Comparison of ENCODE assay signal across 16 mouse cellular contexts in genomic region chr12:84052609-84053008, GRCm38 (mm10). TPM values are rescaled to one million over a fixed set of nuclear protein-coding genes. Genes with fewer than 3 reads are reported as not detected.
DNase-seq lines count a peak whose midpoint lies in the region; ATAC-seq and TF ChIP-seq lines count a peak whose summit lies in the region.
"Had no signal": no experiment of that assay in that cellular context is flagged by ENCODE, and none has a peak within 500 bp of the region (broad histone marks: within the 10 kb centered on the region; RNA-seq: fewer than 3 reads in every experiment).

No protein-coding gene starts in this region.

- H3K9me3 ChIP-seq in intestine, postnatal 0 days (ENCODE audit: control insufficient read depth) = no peaks in the 10 kb centered on the region; the same call in 1 of the 2 replicates
- H3K9me3 ChIP-seq in intestine, embryonic 15.5 days = no peaks in the 10 kb centered on the region
- 0 out of 2 replicates have a peak, but pooled peaks cover 9% of the 10 kb centered on the region for H3K9me3 ChIP-seq in neural tube, embryonic 12.5 days
- 0 out of 2 replicates have a peak, but pooled peaks cover 4% of the 10 kb centered on the region for H3K9me3 ChIP-seq in neural tube, embryonic 15.5 days (replicated peaks)

- H3K4me1 ChIP-seq in intestine, postnatal 0 days (replicated peaks; ENCODE audit: control insufficient read depth, insufficient read depth, low read length) = 0 out of 2 replicates have a peak, but pooled peaks cover 4% of the 10 kb centered on the region
- H3K4me1 ChIP-seq in intestine, embryonic 15.5 days (replicated peaks) = peaks cover 4% of the 10 kb centered on the region; the same call in 1 of the 2 replicates
- no peaks in the 10 kb centered on the region for H3K4me1 ChIP-seq in neural tube, embryonic 12.5 days
- peaks cover 11% of the 10 kb centered on the region for H3K4me1 ChIP-seq in neural tube, embryonic 15.5 days

- H3K27me3 ChIP-seq in intestine, postnatal 0 days (replicated peaks; ENCODE audit: control insufficient read depth, insufficient read depth, low read length) = no peaks in the 10 kb centered on the region
- H3K27me3 ChIP-seq in intestine, embryonic 15.5 days (replicated peaks) = 0 out of 2 replicates have a peak, but pooled peaks cover 4% of the 10 kb centered on the region
- H3K27me3 ChIP-seq in neural tube, embryonic 12.5 days (replicated peaks) = peaks cover 24% of the 10 kb centered on the region
- H3K27me3 ChIP-seq in neural tube, embryonic 15.5 days (replicated peaks) = peaks cover 18% of the 10 kb centered on the region

- H3K9ac ChIP-seq in intestine, postnatal 0 days (ENCODE audit: low read depth, low read length) = no peak overlapping the region
- no peak overlapping the region for H3K9ac ChIP-seq in intestine, embryonic 15.5 days
- H3K9ac ChIP-seq in neural tube, embryonic 12.5 days = no peak overlapping the region
- no peak overlapping the region for H3K9ac ChIP-seq in neural tube, embryonic 15.5 days (replicated peaks)

- no peak overlapping the region for H3K4me3 ChIP-seq in intestine, postnatal 0 days (ENCODE audit: low read depth, low read length)
- no peak overlapping the region for H3K4me3 ChIP-seq in intestine, embryonic 15.5 days (replicated peaks)
- H3K4me3 ChIP-seq in neural tube, embryonic 12.5 days = no peak overlapping the region
- peak overlapping the region; percentile 47 for H3K4me3 ChIP-seq in neural tube, embryonic 15.5 days (replicated peaks)

- H3K36me3 ChIP-seq in intestine, postnatal 0 days (ENCODE audit: control insufficient read depth, insufficient read depth) = no peaks in the 10 kb centered on the region
- H3K36me3 ChIP-seq in intestine, embryonic 15.5 days = no peaks in the 10 kb centered on the region
- no peaks in the 10 kb centered on the region for H3K36me3 ChIP-seq in neural tube, embryonic 12.5 days
- H3K36me3 ChIP-seq in neural tube, embryonic 15.5 days = no peaks in the 10 kb centered on the region

- WGBS in intestine, postnatal 0 days = 93% methylated on average over 7 of the region's 7 CpGs
- WGBS in intestine, embryonic 15.5 days = 90% methylated on average over 7 of the region's 7 CpGs
- WGBS in neural tube, embryonic 12.5 days = 87% methylated on average over 7 of the region's 7 CpGs
- 90% methylated on average over 7 of the region's 7 CpGs for WGBS in neural tube, embryonic 15.5 days

- no peak for ATAC-seq in intestine, postnatal 0 days
- ATAC-seq in intestine, embryonic 15.5 days = no peak
- ATAC-seq in neural tube, embryonic 12.5 days (ENCODE audit: low FRiP score, low read depth) = no peak
- no peak for ATAC-seq in neural tube, embryonic 15.5 days (ENCODE audit: low FRiP score)
- ATAC-seq: forebrain, embryonic 16.5 days had no signal

- TF ChIP-seq CTCF in intestine, postnatal 0 days (IDR thresholded peaks at IDR 0.05; ENCODE audit: low read depth) = no peak

- no peak overlapping the region; the same call in 1 of the 2 replicates for H3K27ac ChIP-seq in intestine, postnatal 0 days (ENCODE audit: low read depth, low read length)
- no peak overlapping the region for H3K27ac ChIP-seq in intestine, embryonic 15.5 days
- H3K27ac ChIP-seq in neural tube, embryonic 12.5 days = no peak overlapping the region
- no peak overlapping the region for H3K27ac ChIP-seq in neural tube, embryonic 15.5 days (replicated peaks)
- H3K27ac ChIP-seq: left cerebral cortex, adult 2 months had no signal

- peak; percentile 19 for DNase-seq in adrenal gland, adult 2 months
- no peak for DNase-seq in adrenal gland, postnatal 36 days
- no peak for DNase-seq in neural tube, embryonic 10.5 days (ENCODE audit: extremely low spot score, low spot score)
- DNase-seq in frontal cortex, postnatal 25 days (ENCODE audit: low spot score in 2 of 2) = no peak
- DNase-seq: cerebellum, adult 11-12 months; gastrocnemius, postnatal 36 days; heart, postnatal 36 days; lung, adult 2 months; thymus, adult 2 months had no signal

- peak overlapping the region; percentile 80; the same call in 1 of the 2 replicates for H3K4me2 ChIP-seq in intestine, postnatal 0 days (replicated peaks; ENCODE audit: low read depth)
- H3K4me2 ChIP-seq in intestine, embryonic 15.5 days (replicated peaks) = no peak overlapping the region
- 0 out of 2 replicates have a peak overlapping the region, but pooled peaks have one; percentile 74 for H3K4me2 ChIP-seq in neural tube, embryonic 12.5 days (replicated peaks)
- peak overlapping the region; percentile 82 for H3K4me2 ChIP-seq in neural tube, embryonic 15.5 days

RNA-seq across cellular contexts. Expression of gene Acot3, which starts 0.7 kb away (rescaled TPM):
- total RNA-seq in adrenal gland, adult 2 months (2021) = under 1 TPM; 0.14 to 0.46 TPM
- 0.47 and 1.0 TPM in 2 replicates for polyA plus RNA-seq in adrenal gland, adult 2 months (2012; rRNA removed)
- total RNA-seq in adrenal gland, postnatal 36 days (2021) = 1 to 10 TPM in 1 of 2 experiments, not detected in 1; 1.3 TPM
- polyA plus RNA-seq in intestine, postnatal 0 days (2015; fragmentation: Nextera tagmentation; extraction: Ambion mirVana) = 22.5 and 28.2 TPM in 2 replicates
- 3.2 and 4.8 TPM in 2 replicates for polyA plus RNA-seq in intestine, embryonic 15.5 days (2015; fragmentation: Nextera tagmentation; extraction: Ambion mirVana)
- 0.65 and 0.70 TPM in 2 replicates for polyA plus RNA-seq in neural tube, embryonic 12.5 days (2016; fragmentation: Nextera tagmentation; extraction: Ambion mirVana)
- 0.80 and 1.1 TPM in 2 replicates for polyA plus RNA-seq in neural tube, embryonic 15.5 days (2015; fragmentation: Nextera tagmentation; extraction: Ambion mirVana)
- total RNA-seq: gastrocnemius, postnatal 36 days had no signal
- polyA plus RNA-seq: large intestine, adult 2 months; lung, adult 2 months; thymus, adult 2 months had no signal

RNA-seq across cellular contexts. Expression of gene Gm49366, which starts 13.9 kb away (rescaled TPM):
- total RNA-seq in adrenal gland, adult 2 months (2021) = not detected
- not detected in 2 replicates for polyA plus RNA-seq in adrenal gland, adult 2 months (2012; rRNA removed)
- not detected for total RNA-seq in adrenal gland, postnatal 36 days (2021)
- not detected in 2 replicates for polyA plus RNA-seq in intestine, postnatal 0 days (2015; fragmentation: Nextera tagmentation; extraction: Ambion mirVana)
- not detected in 2 replicates for polyA plus RNA-seq in intestine, embryonic 15.5 days (2015; fragmentation: Nextera tagmentation; extraction: Ambion mirVana)
- not detected in 2 replicates for polyA plus RNA-seq in neural tube, embryonic 12.5 days (2016; fragmentation: Nextera tagmentation; extraction: Ambion mirVana)
- polyA plus RNA-seq in neural tube, embryonic 15.5 days (2015; fragmentation: Nextera tagmentation; extraction: Ambion mirVana) = not detected in 2 replicates
- total RNA-seq: gastrocnemius, postnatal 36 days had no signal
- polyA plus RNA-seq: forebrain, embryonic 16.5 days; large intestine, adult 2 months; lung, adult 2 months; thymus, adult 2 months had no signal

RNA-seq across cellular contexts. Expression of gene Acot4, which starts 14.4 kb away (rescaled TPM):
- 1 to 10 TPM; 2.3 to 3.1 TPM for total RNA-seq in adrenal gland, adult 2 months (2021)
- 5.0 and 5.6 TPM in 2 replicates for polyA plus RNA-seq in adrenal gland, adult 2 months (2012; rRNA removed)
- total RNA-seq in adrenal gland, postnatal 36 days (2021) = 1 to 10 TPM in 1 of 2 experiments, under 1 TPM in 1; 0.96 to 4.6 TPM
- 45.2 and 53.8 TPM in 2 replicates for polyA plus RNA-seq in intestine, postnatal 0 days (2015; fragmentation: Nextera tagmentation; extraction: Ambion mirVana)
- polyA plus RNA-seq in intestine, embryonic 15.5 days (2015; fragmentation: Nextera tagmentation; extraction: Ambion mirVana) = 8.2 and 8.9 TPM in 2 replicates
- polyA plus RNA-seq in neural tube, embryonic 12.5 days (2016; fragmentation: Nextera tagmentation; extraction: Ambion mirVana) = 0.09 and 0.20 TPM in 2 replicates
- 0.55 and 1.2 TPM in 2 replicates for polyA plus RNA-seq in neural tube, embryonic 15.5 days (2015; fragmentation: Nextera tagmentation; extraction: Ambion mirVana)

RNA-seq across cellular contexts. Expression of gene Acot5, which starts 16.5 kb away (rescaled TPM):
- under 1 TPM; 0.23 to 0.35 TPM for total RNA-seq in adrenal gland, adult 2 months (2021)
- polyA plus RNA-seq in adrenal gland, adult 2 months (2012; rRNA removed) = 0.19 and 0.52 TPM in 2 replicates
- under 1 TPM; 0.23 to 0.40 TPM for total RNA-seq in adrenal gland, postnatal 36 days (2021)
- polyA plus RNA-seq in intestine, postnatal 0 days (2015; fragmentation: Nextera tagmentation; extraction: Ambion mirVana) = 6.6 and 7.8 TPM in 2 replicates
- polyA plus RNA-seq in intestine, embryonic 15.5 days (2015; fragmentation: Nextera tagmentation; extraction: Ambion mirVana) = 0.18 TPM in 1 of 2 replicates, not detected in the other
- 0.25 TPM in 1 of 2 replicates, not detected in the other for polyA plus RNA-seq in neural tube, embryonic 12.5 days (2016; fragmentation: Nextera tagmentation; extraction: Ambion mirVana)
- 0.88 and 1.00 TPM in 2 replicates for polyA plus RNA-seq in neural tube, embryonic 15.5 days (2015; fragmentation: Nextera tagmentation; extraction: Ambion mirVana)
- total RNA-seq: gastrocnemius, postnatal 36 days; heart, postnatal 36 days had no signal
- polyA plus RNA-seq: lung, adult 2 months had no signal

RNA-seq across cellular contexts. Expression of gene Acot1, which starts 43.3 kb away (rescaled TPM):
- 10 to 100 TPM; 11.8 TPM for total RNA-seq in adrenal gland, adult 2 months (2021)
- 2.9 and 4.1 TPM in 2 replicates for polyA plus RNA-seq in adrenal gland, adult 2 months (2012; rRNA removed)
- total RNA-seq in adrenal gland, postnatal 36 days (2021) = 10 to 100 TPM in 1 of 2 experiments, 1 to 10 TPM in 1; 5.0 to 22.7 TPM
- 251 and 267 TPM in 2 replicates for polyA plus RNA-seq in intestine, postnatal 0 days (2015; fragmentation: Nextera tagmentation; extraction: Ambion mirVana)
- 125 and 142 TPM in 2 replicates for polyA plus RNA-seq in intestine, embryonic 15.5 days (2015; fragmentation: Nextera tagmentation; extraction: Ambion mirVana)
- polyA plus RNA-seq in neural tube, embryonic 12.5 days (2016; fragmentation: Nextera tagmentation; extraction: Ambion mirVana) = 82.1 and 83.4 TPM in 2 replicates
- polyA plus RNA-seq in neural tube, embryonic 15.5 days (2015; fragmentation: Nextera tagmentation; extraction: Ambion mirVana) = 71.2 and 78.4 TPM in 2 replicates
